Mouse (Mus musculus): Measurements from ENCODE around the gene Tspan15.

The Tspan15 gene

GRCm38 (mm10) chr10:62189910-62190309, 41.1 kb downstream of the Tspan15 start:
- no peak for DNase-seq (ENCODE audit: low read depth, low spot score)

DNA sequence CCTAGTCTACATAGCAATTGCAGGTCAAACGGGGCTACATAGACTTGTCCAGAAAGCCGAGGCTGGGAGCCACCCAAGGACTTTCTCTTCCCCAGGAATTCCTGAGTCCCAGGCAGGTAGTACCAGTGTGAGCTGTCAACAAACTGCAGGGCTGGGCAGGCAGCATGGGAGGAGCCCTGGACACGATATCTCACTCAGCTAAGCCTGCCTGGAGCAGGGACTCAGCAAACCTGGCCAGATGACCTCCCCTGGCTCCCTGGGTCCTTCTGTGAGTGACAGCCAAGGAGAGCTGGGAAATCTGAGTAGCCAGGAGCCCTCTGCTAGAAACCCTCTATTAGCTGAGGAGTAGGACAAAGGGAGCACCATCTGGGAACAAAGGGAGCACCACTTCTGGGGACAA, 41.7 kb downstream of the Tspan15 start:
- DNase-seq (ENCODE audit: low read depth, low spot score): no peak

DNA sequence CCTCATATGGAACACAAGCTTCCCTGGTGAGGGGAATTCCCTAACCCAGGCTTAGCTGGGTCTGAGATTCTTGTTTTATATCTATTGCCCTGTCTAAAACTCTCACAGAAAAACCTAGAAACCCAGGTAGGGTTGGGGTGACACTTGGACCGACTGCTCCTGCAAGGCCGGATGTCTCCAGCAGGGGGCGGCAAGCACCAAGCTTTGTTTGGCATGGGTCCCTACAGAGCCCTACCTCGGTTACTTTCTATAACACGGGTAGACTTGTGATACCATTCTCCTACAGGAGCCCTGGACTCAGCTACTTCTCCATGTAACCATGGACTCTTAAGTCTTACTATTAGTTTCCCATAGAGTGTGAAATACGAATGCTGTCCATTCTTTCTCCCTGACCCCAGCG, 44.2 kb downstream of the Tspan15 start:
- peak; percentile 77 for DNase-seq (ENCODE audit: low read depth, low spot score)

- peak; percentile 97 for DNase-seq (ENCODE audit: low read depth, low spot score)
These were observed 48.0 kb downstream of the Tspan15 start for GRCm38 (mm10) chr10:62183053-62183452.

DNA sequence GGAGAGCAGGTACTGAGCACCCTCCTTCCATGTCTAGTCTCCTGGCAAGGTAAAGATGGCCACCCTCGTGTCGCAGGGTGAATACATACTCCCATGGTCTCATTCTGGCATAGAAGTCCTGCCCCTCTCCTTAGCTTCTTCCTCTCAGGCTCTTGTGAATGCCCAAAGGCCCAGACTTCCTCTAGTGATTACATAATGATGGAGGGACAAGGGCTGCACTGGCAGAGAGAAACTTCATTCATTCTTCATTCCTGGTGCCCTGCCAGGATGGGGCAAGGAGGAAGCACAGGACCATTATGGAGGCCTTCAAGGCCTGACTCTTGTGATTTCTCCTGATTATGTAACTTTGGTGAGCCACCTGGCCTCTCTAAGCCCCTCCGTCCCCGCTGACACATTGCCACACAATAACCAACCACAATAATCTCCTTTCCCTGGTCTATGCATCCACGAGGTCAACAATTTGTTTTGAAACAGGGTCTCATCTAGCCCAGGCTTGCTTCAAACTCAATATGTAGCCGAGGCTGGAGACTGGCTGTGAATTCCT, 48.5 kb downstream of the Tspan15 start:
- no peak for DNase-seq (ENCODE audit: low read depth, low spot score)

- DNase-seq (ENCODE audit: low read depth, low spot score): no peak
These were observed 49.4 kb downstream of the Tspan15 start for GRCm38 (mm10) chr10:62181701-62182100.

GRCm38 (mm10) chr10:62179944-62180343, 51.1 kb downstream of the Tspan15 start:
- DNase-seq (ENCODE audit: low read depth, low spot score): no peak

GRCm38 (mm10) chr10:62174533-62175313, 56.3 kb downstream of the Tspan15 start:
- no peak for DNase-seq (ENCODE audit: low read depth, low spot score)

DNA sequence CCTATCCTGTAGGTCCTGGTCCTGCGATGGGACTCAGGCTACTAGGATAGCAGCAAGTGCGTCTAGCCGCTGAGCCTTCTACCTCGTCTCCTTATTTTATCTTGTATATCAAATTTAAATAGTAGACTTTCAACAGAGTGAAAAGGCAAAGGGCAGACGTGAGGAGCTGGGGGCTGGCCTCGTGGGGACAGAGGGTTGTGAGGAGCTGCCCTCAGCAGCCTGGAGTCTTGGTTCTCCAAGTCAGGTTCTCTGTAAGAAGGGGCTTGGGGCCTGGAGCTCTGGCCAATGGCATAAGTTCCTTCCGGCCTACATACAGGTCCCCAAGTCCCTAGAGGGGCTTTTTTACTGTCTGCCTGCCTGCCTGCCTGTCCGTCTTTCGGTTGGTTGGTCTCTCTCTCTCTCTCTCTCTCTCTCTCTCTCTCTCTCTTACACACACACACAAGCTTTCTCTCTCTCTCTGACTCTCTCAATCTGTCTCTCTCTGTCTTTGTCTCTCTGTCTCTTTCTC, 57.1 kb downstream of the Tspan15 start:
- DNase-seq (ENCODE audit: low read depth, low spot score): no peak

GRCm38 (mm10) chr10:62172841-62173553, 58.1 kb downstream of the Tspan15 start:
- DNase-seq (ENCODE audit: low read depth, low spot score): no peak

- no peak for DNase-seq (ENCODE audit: low read depth, low spot score)
These were observed 68.6 kb downstream of the Tspan15 start for GRCm38 (mm10) chr10:62162410-62162809.

DNA sequence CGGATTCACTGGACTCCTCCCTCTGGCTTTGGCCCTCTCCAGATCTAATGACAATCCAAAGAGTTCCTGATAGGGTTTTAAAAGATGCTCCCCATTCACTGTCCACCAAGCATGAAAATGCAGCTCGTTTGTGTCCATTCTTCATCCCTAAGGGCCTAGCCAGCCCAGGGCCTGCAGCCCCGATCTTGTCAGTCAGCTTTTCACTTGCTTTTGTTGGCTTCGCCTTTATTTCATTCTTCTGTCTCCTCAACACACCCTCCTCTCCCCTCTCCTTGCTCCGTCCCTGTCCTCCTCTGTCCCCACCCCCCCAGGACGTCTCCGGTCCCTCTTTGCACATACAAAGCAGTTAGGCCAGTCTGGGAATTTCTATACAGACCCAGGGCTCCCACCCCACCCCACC, 81.1 kb downstream of the Tspan15 start:
- no peak for DNase-seq (ENCODE audit: low read depth, low spot score)

DNA sequence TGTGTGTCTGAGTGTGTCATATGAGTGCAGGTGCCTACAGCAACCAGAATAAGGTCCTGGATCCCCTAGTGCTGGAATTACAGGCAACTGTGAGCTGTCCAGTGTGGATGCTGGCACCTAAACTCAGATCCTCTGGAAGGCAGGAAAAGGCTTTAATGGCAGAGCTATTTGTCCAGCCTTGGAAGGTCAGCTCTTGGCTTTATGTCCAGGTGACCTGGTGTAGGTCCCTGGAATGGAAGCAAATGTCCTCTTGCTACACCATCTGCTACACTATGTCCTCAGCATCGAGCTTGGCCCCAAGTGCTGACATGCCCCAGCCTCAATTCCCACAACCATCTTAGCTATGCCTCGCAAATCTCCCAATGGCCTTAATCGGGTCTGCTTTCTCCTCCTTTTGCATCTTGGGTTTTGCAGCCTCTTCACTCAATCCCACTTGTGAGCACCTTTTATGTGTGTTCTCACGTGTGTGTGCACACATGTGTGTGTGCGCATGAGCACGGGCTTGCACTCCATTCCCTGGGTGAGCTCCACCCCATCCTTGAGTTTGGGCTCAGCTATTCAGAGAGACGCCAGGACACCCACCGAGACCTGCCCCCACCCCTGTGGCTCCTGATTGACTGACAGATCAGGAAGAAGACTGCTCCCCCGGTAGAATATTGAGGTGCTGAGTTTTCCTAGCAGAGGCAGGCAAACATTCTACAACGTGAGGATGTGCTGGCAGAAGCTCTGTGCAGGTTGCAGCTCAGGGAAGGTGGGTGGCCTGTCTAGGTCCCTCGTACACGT, 83.4 kb downstream of the Tspan15 start:
- DNase-seq (ENCODE audit: low read depth, low spot score): no peak

DNA sequence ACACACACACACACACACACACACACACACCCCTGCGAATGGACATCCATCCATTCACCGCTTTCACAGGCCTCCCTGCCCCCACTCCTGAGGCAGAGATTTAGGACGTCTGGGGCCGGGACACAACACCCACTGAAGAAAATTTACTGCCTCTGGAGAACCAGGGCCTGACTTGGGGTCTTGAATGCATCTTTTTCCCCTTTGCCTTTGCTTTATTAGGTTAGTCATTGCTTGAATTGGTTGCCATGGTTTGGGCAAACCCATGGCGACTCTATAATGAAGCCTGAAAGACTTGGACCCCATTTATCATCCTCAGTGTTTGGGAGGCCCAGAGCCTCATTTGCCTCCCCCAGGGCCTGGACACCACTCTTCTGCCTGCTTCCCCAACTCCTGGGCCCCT, 85.1 kb downstream of the Tspan15 start:
- no peak for DNase-seq (ENCODE audit: low read depth, low spot score)

DNA sequence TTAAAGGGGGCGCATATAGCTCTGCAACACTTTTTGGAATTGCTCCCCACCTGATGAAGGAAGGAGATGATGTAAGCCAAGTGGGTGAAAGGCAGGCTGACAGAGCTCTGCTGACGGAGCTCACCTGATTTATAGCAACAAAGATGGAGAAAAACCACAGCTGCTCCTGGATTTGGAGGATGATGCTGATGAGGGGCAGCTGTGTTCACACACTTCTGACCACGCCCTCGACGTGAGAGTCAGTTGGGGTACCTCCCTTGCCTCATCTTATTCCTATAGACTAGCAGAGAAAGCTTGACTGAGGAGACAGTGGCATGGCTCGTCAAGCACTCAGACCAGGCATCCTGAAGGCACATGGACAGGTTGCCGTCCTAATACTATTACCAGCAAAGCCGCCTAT, 87.2 kb downstream of the Tspan15 start, which contains the start of gene Fam241b:
Fam241b (minus strand) TSS at position 101 of the 400 bp plus-strand sequence.
- no peak for DNase-seq (ENCODE audit: low read depth, low spot score)

- DNase-seq (ENCODE audit: low read depth, low spot score): peak; percentile 48
These were observed 93.0 kb downstream of the Tspan15 start for GRCm38 (mm10) chr10:62138040-62138439.

DNA sequence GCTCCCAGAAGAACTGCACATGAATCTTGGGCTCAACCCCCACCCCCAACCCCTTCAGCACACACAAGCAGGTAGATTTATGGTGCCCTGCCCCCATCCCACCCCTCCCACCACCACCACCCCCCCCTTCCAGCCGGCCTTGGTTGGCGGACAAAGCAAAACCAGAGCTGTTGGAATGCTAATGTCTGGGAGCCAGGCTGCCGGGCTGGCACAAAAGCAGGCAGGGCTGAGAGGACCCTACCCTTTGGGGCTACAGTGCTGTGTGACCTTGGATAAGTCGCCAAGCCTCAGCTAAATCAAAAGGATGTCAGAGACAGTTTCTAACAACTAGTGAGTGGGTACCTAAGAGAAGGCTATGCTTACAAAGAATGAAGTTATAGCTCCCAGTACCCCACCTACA, 93.9 kb downstream of the Tspan15 start:
- DNase-seq (ENCODE audit: low read depth, low spot score): no peak

DNA sequence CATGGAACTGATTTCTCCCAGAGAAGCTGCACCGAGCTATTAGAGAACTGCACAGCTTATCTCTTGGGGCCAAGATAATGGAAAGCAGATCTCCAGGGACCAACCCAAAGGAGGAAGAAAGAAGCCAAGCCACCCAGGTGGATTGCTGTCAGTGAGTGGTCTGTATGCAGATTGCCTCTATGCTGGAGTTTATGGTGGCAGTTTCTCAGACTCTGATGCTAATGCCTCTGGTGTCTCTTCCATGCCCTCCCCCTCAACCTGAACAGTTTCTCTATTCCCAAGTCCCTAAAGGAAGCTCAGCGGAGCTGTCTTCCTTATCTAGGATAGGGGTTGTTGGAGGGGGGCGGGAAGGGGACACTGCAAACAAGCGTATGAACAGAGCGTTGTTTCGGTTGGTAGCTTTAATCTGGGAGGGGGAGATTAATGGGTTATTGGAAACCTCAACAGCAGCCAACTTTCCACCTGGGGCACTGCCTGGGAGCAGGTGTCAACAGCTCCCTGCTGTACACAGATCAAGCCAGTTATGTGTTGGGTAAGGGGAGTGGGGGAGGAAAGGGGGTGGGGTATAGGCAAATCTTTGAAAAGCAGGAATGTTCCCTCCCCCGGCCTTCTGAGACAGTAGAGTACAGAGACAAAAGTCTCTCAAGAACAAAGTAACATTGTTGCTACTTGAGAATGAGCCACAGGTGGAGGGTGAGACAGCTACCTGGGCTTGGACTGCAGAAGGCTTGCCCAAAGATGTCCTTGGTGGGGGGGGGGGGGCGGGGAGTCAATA, 95.2 kb downstream of the Tspan15 start:
- no peak for DNase-seq (ENCODE audit: low read depth, low spot score)
